ENCODE assay signal across 9 mouse cellular contexts in genomic region chr8:47676631-47677030, GRCm38 (mm10). TPM values are rescaled to one million over a fixed set of nuclear protein-coding genes. Genes with fewer than 3 reads are reported as not detected.
DNase-seq lines count a peak whose midpoint lies in the region; ATAC-seq lines count a peak whose summit lies in the region.
"Had no signal": no experiment of that assay in that cellular context is flagged by ENCODE, and none has a peak within 500 bp of the region (broad histone marks: within the 10 kb centered on the region; RNA-seq: fewer than 3 reads in every experiment).

No protein-coding gene starts in this region.

- no peaks in the 10 kb centered on the region for H3K4me1 ChIP-seq in kidney, embryonic 14.5 days (ENCODE audit: control insufficient read depth, insufficient read depth, low read length)
- peaks cover 12% of the 10 kb centered on the region; the same call in 1 of the 2 replicates for H3K4me1 ChIP-seq in hindbrain, embryonic 15.5 days (replicated peaks)
- peaks cover 12% of the 10 kb centered on the region for H3K4me1 ChIP-seq in midbrain, embryonic 16.5 days (ENCODE audit: control insufficient read depth, insufficient read depth, low read length)

- no peaks in the 10 kb centered on the region for H3K9me3 ChIP-seq in kidney, embryonic 14.5 days (ENCODE audit: control insufficient read depth, low read length)
- H3K9me3 ChIP-seq in hindbrain, embryonic 15.5 days: no peaks in the 10 kb centered on the region
- no peaks in the 10 kb centered on the region for H3K9me3 ChIP-seq in midbrain, embryonic 16.5 days (replicated peaks; ENCODE audit: control insufficient read depth, low read length, poor library complexity, severe bottlenecking)

- no peak overlapping the region for H3K27ac ChIP-seq in kidney, embryonic 14.5 days (ENCODE audit: low read depth, low read length)
- H3K27ac ChIP-seq in hindbrain, embryonic 15.5 days (replicated peaks): no peak overlapping the region
- H3K27ac ChIP-seq in midbrain, embryonic 16.5 days (ENCODE audit: low read length): no peak overlapping the region

- H3K36me3 ChIP-seq in kidney, embryonic 14.5 days (ENCODE audit: control insufficient read depth, insufficient read depth, low read length): no peaks in the 10 kb centered on the region
- H3K36me3 ChIP-seq in hindbrain, embryonic 15.5 days: no peaks in the 10 kb centered on the region
- H3K36me3 ChIP-seq in midbrain, embryonic 16.5 days (ENCODE audit: control insufficient read depth, insufficient read depth, low read length): no peaks in the 10 kb centered on the region

- H3K4me3 ChIP-seq in kidney, embryonic 14.5 days (ENCODE audit: low read length): peak overlapping the region; percentile 98
- peak overlapping the region; percentile 95 for H3K4me3 ChIP-seq in hindbrain, embryonic 15.5 days
- peak overlapping the region; percentile 95; the same call in 1 of the 2 replicates for H3K4me3 ChIP-seq in midbrain, embryonic 16.5 days (ENCODE audit: low read depth, low read length)

- 43% methylated on average over 2 of the region's 2 CpGs for WGBS in kidney, embryonic 14.5 days
- 42% methylated on average over 2 of the region's 2 CpGs for WGBS in hindbrain, embryonic 15.5 days
- 50% methylated on average over 2 of the region's 2 CpGs for WGBS in midbrain, embryonic 16.5 days

- H3K4me2 ChIP-seq in kidney, embryonic 14.5 days (replicated peaks; ENCODE audit: low read depth, low read length): peak overlapping the region; percentile 65
- H3K4me2 ChIP-seq in hindbrain, embryonic 15.5 days: peak overlapping the region; percentile 83
- peak overlapping the region; percentile 77 for H3K4me2 ChIP-seq in midbrain, embryonic 16.5 days (ENCODE audit: low read length)

- H3K9ac ChIP-seq in kidney, embryonic 14.5 days (ENCODE audit: low read depth, low read length): peak overlapping the region; percentile 92; the same call in 1 of the 2 replicates
- no peak overlapping the region for H3K9ac ChIP-seq in hindbrain, embryonic 15.5 days
- no peak overlapping the region for H3K9ac ChIP-seq in midbrain, embryonic 16.5 days (ENCODE audit: low read depth, low read length)

- intact Hi-C loops in left cerebral cortex, postnatal 36 days (cut with DNase I): loop anchor here (10.0 kb wide), 1 partner anchor 262 kb away; no protein-coding TSS in a partner anchor

- no peak for DNase-seq in kidney, postnatal 14 days
- DNase-seq in NIH3T3 (ENCODE audit: low read depth): peak; percentile 6
- no peak for DNase-seq in left cerebral cortex, postnatal 36 days (ENCODE audit: low spot score in 2 of 2)
- no peak for DNase-seq in cerebellum, adult 11-12 months
- no peak for DNase-seq in adrenal gland, adult (ENCODE audit: inconsistent age in 2 of 2, low spot score in 1 of 2)
- DNase-seq: gastrocnemius, postnatal 25 days had no signal

- H3K27me3 ChIP-seq in kidney, embryonic 14.5 days (ENCODE audit: control insufficient read depth, insufficient read depth, low read length): no peaks in the 10 kb centered on the region
- no peaks in the 10 kb centered on the region for H3K27me3 ChIP-seq in hindbrain, embryonic 15.5 days
- no peaks in the 10 kb centered on the region for H3K27me3 ChIP-seq in midbrain, embryonic 16.5 days (ENCODE audit: control insufficient read depth, insufficient read depth, low read depth, low read length)

- ATAC-seq in kidney, embryonic 14.5 days (ENCODE audit: low FRiP score, low TSS enrichment): no peak
- no peak for ATAC-seq in hindbrain, embryonic 15.5 days (ENCODE audit: low FRiP score, low read depth)
- no peak for ATAC-seq in midbrain, embryonic 16.5 days

RNA-seq across cellular contexts. Expression of gene Ing2, which starts 1.3 kb away (rescaled TPM):
- 15.0 and 22.4 TPM in 2 replicates for polyA plus RNA-seq in kidney, embryonic 14.5 days (2014; fragmentation: Nextera tagmentation; extraction: Ambion mirVana)
- 6.7 and 7.2 TPM in 2 replicates for polyA plus RNA-seq in hindbrain, embryonic 15.5 days (2015; fragmentation: Nextera tagmentation; extraction: Ambion mirVana)
- polyA plus RNA-seq in midbrain, embryonic 16.5 days (2015; fragmentation: Nextera tagmentation; extraction: Ambion mirVana): 5.2 and 5.3 TPM in 2 replicates
- 10 to 100 TPM; 46.5 to 55.5 TPM for total RNA-seq in left cerebral cortex, postnatal 36 days (2021)

RNA-seq across cellular contexts. Expression of gene Cdkn2aip, which starts 37.1 kb away (rescaled TPM):
- 26.0 and 33.7 TPM in 2 replicates for polyA plus RNA-seq in kidney, embryonic 14.5 days (2014; fragmentation: Nextera tagmentation; extraction: Ambion mirVana)
- 27.7 and 29.7 TPM in 2 replicates for polyA plus RNA-seq in hindbrain, embryonic 15.5 days (2015; fragmentation: Nextera tagmentation; extraction: Ambion mirVana)
- 32.7 and 39.0 TPM in 2 replicates for polyA plus RNA-seq in midbrain, embryonic 16.5 days (2015; fragmentation: Nextera tagmentation; extraction: Ambion mirVana)
- total RNA-seq in left cerebral cortex, postnatal 36 days (2021): 10 to 100 TPM; 16.6 to 20.6 TPM
